Mouse (Mus musculus) spleen, postnatal 4 days (tissue): Measurements from ENCODE around the gene Mkks.

Experiments
- DNase-seq, 2 experiments: peaks; one replicate each; pipeline ENCODE4 v3.0.0; 2022; ENCODE audit warnings: low spot score in 2 of 2

Mkks gene

DNA sequence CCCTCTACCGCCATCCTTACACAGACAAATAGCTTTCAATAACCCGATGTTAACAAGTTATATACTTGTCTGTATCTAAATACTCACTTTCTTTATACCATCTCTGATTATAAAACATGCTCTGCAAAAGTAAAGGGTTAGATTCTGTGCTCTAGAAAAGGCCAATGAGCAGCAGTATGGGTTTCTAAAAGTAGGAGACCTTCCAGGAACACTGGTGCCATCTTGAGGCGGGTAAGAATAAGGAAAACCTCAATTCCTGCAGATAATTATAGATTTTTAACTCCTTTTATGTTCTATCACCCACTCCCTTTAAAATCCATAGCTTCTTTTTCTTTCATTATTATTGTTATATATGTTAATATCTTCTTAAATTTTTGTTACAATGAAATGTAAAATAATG, 55.3 kb downstream of the Mkks start:
- DNase-seq, result no peak

DNA sequence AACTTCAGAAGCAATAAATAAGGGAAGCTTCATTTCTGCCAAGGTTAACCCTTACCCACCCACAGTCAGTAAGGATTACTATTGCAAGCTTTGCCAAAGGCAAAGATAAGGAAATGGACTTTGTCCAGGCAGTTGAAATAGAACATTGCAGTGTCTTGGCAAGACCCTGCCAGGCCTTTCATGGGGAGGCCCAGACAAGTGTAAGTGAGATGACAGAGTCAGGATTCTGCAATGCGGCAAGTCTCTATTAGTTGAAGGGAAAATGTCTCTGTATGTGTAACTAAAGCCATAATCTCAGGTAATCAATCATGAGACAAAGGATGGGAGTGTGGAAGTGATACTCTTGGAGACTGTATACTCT, 56.5 kb downstream of the Mkks start:
- DNase-seq, result no peak

DNA sequence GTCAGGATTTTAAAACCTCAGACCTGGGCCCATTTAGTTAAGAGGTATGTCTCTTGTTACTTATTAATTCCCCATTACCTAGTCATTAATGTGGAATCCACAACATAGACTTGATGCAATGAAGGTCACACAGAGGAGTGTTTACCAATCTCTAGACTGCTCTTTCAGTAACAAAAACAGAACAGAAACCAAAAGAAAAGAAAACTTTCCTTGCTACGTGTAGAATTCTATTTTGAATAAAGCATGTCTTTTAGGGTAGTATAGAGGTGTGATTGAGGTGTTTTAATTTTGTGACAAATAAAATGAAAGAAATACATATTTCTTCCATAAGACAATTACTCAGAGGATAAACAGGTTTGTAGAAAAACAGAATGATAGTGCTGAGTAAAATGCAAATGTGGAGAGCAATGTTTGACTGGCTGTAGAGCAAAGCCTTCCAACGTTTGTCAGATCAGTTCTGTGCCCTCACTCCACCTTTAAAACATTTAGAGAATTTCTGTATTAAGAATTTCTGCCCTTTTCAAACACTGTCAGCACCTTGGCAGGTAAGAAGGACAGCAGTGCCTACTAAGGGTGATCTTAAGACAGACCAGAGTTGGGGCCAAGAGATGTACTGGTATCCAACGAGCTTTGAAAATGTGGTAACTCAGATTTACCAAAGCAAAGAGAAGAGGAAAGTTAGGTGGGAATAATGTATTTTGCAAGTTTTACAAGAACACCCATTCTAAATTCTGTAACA, 57.0 kb downstream of the Mkks start:
- DNase-seq, result no peak

DNA sequence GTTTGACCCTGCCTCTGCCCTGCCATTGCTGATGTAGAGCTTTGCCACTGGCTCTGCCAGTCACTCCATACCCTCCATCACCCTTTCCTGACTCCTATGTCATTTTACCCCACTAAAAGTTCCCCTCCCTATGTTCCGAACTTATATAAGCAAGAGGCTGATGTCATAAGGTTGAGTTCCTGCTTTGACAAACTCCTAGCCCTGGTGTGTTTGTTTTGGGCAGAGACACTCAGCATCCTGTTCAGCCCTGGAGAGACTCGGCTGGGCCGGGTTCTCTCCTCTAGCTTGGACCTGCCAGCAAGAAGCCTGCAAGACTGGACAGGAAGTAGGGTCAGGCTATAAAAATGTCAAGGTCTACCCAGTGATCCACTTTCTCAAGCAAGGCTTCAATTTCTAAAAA, 58.3 kb downstream of the Mkks start:
- DNase-seq, result no peak

DNA sequence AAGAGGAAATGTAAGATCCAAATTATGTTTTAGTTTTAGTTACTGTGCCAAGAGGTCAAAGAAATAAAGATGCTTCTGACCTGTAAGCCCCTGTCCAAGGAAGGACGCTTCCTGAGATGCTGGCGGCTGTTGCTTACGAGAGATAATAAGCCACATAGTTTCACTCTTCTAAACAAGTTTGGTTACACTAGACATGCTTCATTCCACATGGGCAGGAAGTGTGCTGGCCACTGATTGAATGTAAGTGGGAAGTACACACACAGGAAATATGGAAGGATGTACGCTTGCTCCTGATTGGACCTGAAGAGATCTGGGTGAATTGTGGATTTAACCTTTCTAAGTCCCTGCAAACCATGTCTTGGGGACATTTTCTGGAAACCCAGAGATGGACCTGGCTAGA, 63.6 kb downstream of the Mkks start:
- DNase-seq, result no peak
